Comparison of ENCODE assay signal across 8 mouse cellular contexts in the genomic region with DNA sequence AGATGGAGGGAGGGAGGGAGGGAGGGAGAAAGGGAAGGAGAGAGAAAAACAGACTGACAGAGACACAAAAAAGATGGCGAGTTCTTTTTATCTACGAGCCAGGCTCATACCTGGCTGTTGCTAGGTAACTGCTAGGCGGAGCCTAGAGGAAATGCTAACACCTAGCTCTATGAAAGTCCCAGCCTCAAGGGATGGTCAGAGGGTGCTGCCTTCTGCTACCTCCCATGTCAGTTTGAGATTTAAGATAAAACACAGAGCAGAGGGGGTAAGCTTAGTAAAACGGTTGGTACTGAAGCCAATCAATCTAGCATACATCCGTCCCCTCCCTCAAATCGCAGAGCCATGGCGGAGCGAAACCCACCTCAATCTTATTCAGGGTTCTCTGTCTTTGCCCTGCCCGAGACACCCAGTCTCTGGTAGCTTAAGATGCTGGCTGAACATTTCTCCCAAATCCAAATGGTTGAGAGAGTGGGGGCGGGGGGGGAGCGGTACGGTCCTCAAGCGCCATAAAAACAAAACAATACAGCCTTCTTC. TPM values are rescaled to one million over a fixed set of nuclear protein-coding genes. Genes with fewer than 3 reads are reported as not detected.
DNase-seq lines count a peak whose midpoint lies in the region; ATAC-seq lines count a peak whose summit lies in the region.

No protein-coding gene starts in this region.

- intact Hi-C loops in left cerebral cortex, postnatal 36 days (cut with DNase I): no loop called here
- intact Hi-C loops in gastrocnemius, postnatal 14 days (cut with DNase I; ENCODE audit: low total_unique reads): no loop called here

- ATAC-seq in liver, embryonic 11.5 days (replicated peaks; ENCODE audit: low FRiP score): no peak
- ATAC-seq in neural tube, embryonic 14.5 days (ENCODE audit: low read depth): peak; percentile 69

- no peaks in the 10 kb centered on the region for H3K9me3 ChIP-seq in forebrain, embryonic 10.5 days
- H3K9me3 ChIP-seq in liver, embryonic 11.5 days (ENCODE audit: control insufficient read depth, low read length): no peaks in the 10 kb centered on the region
- no peaks in the 10 kb centered on the region for H3K9me3 ChIP-seq in neural tube, embryonic 14.5 days (ENCODE audit: control insufficient read depth, low read length)

- H3K27me3 ChIP-seq in forebrain, embryonic 10.5 days (ENCODE audit: poor library complexity, severe bottlenecking): peaks cover 57% of the 10 kb centered on the region
- H3K27me3 ChIP-seq in liver, embryonic 11.5 days (replicated peaks; ENCODE audit: control insufficient read depth, insufficient read depth, low read length): peaks cover 30% of the 10 kb centered on the region
- H3K27me3 ChIP-seq in neural tube, embryonic 14.5 days (ENCODE audit: control insufficient read depth, insufficient read depth, low read length): no peaks in the 10 kb centered on the region

- peak overlapping the region; percentile 92 for H3K27ac ChIP-seq in forebrain, embryonic 10.5 days
- H3K27ac ChIP-seq in liver, embryonic 11.5 days (ENCODE audit: low read depth, low read length): no peak overlapping the region
- H3K27ac ChIP-seq in neural tube, embryonic 14.5 days (ENCODE audit: low read depth, low read length): peak overlapping the region; percentile 96

- H3K4me1 ChIP-seq in forebrain, embryonic 10.5 days: peaks cover 55% of the 10 kb centered on the region
- H3K4me1 ChIP-seq in liver, embryonic 11.5 days (replicated peaks; ENCODE audit: control insufficient read depth, insufficient read depth, low read length): peaks cover 6% of the 10 kb centered on the region; the same call in 1 of the 2 replicates
- peaks cover 21% of the 10 kb centered on the region; the same call in 1 of the 2 replicates for H3K4me1 ChIP-seq in neural tube, embryonic 14.5 days (ENCODE audit: control insufficient read depth, insufficient read depth, low read length)

- H3K9ac ChIP-seq in liver, embryonic 11.5 days (ENCODE audit: low read depth, low read length): no peak overlapping the region
- peak overlapping the region; percentile 81 for H3K9ac ChIP-seq in neural tube, embryonic 14.5 days (replicated peaks; ENCODE audit: low read depth, low read length)

- peak; percentile 5 to 6 for DNase-seq in left cerebral cortex, postnatal 36 days (ENCODE audit: low spot score in 2 of 2)
- DNase-seq in left cerebral cortex, adult 18-20 months (ENCODE audit: low spot score in 2 of 2): no peak
- no peak for DNase-seq in forebrain, embryonic 10.5 days (ENCODE audit: extremely low spot score, low spot score)
- no peak for DNase-seq in liver, embryonic 11.5 days (ENCODE audit: low spot score)
- no peak for DNase-seq in layer of hippocampus, adult 9-11 months
- no peak for DNase-seq in gastrocnemius, postnatal 14 days
- DNase-seq in right cerebral cortex, postnatal 25 days: no peak

- H3K36me3 ChIP-seq in forebrain, embryonic 10.5 days (replicated peaks): no peaks in the 10 kb centered on the region
- no peaks in the 10 kb centered on the region for H3K36me3 ChIP-seq in liver, embryonic 11.5 days (ENCODE audit: control insufficient read depth, insufficient read depth, low read length)
- no peaks in the 10 kb centered on the region for H3K36me3 ChIP-seq in neural tube, embryonic 14.5 days (ENCODE audit: control insufficient read depth, insufficient read depth, low read length)

- peak overlapping the region; percentile 89 for H3K4me2 ChIP-seq in liver, embryonic 11.5 days
- H3K4me2 ChIP-seq in neural tube, embryonic 14.5 days (ENCODE audit: low read depth, low read length): peak overlapping the region; percentile 75

- 2% methylated on average over 13 of the region's 13 CpGs for WGBS in forebrain, embryonic 10.5 days
- WGBS in liver, embryonic 11.5 days: 9% methylated on average over 13 of the region's 13 CpGs
- 4% methylated on average over 13 of the region's 13 CpGs for WGBS in neural tube, embryonic 14.5 days

- peak overlapping the region; percentile 69 for H3K4me3 ChIP-seq in forebrain, embryonic 10.5 days
- peak overlapping the region; percentile 53 for H3K4me3 ChIP-seq in liver, embryonic 11.5 days (ENCODE audit: low read depth, low read length)
- peak overlapping the region; percentile 44 for H3K4me3 ChIP-seq in neural tube, embryonic 14.5 days (ENCODE audit: low read depth, low read length)

RNA-seq across cellular contexts. Expression of gene Amotl2, which starts 27.0 kb away (rescaled TPM):
- total RNA-seq in left cerebral cortex, postnatal 36 days (2021): 10 to 100 TPM; 18.5 to 24.3 TPM
- total RNA-seq in left cerebral cortex, adult 18-20 months (2021): 10 to 100 TPM; 19.5 to 20.5 TPM
- 49.9 and 51.9 TPM in 2 replicates for polyA plus RNA-seq in forebrain, embryonic 10.5 days (2016; fragmentation: Nextera tagmentation; extraction: Ambion mirVana)
- polyA plus RNA-seq in liver, embryonic 11.5 days (2014; fragmentation: Nextera tagmentation; extraction: Ambion mirVana): 17.4 and 18.8 TPM in 2 replicates
- 37.7 and 58.9 TPM in 2 replicates for polyA plus RNA-seq in neural tube, embryonic 14.5 days (2014; fragmentation: Nextera tagmentation; extraction: Ambion mirVana)
- total RNA-seq in gastrocnemius, postnatal 14 days (2021): 10 to 100 TPM; 19.4 to 25.0 TPM

Comparison
In these comparisons a context has a peak if more than half of its experiments do, and no peak if none do; other contexts are left out.
1. DNase-seq: peak in left cerebral cortex, postnatal 36 days (2 of 2); none in left cerebral cortex, adult 18-20 months (0 of 2), forebrain, embryonic 10.5 days (single experiment), liver, embryonic 11.5 days (single experiment), layer of hippocampus, adult 9-11 months (single experiment), gastrocnemius, postnatal 14 days (single experiment) and right cerebral cortex, postnatal 25 days (single experiment).
2. Peak in every context shown above with its lines, with median percentiles within 50 percentile points of each other: H3K4me3 ChIP-seq.